Mouse (Mus musculus) embryonic fibroblast, embryonic 13.5 days (primary cell): ENCODE data around the gene Racgap1.

Experiments used
- CTCF ChIP-seq: IDR thresholded peaks from 2 replicates; pipeline ENCODE4 v1.5.1; 2011; ENCODE audit warnings: mild to moderate bottlenecking, control low read depth, low read length, moderate library complexity, borderline replicate concordance; ENCODE audit not compliant: insufficient read depth
- POLR2A ChIP-seq: IDR thresholded peaks from 2 replicates; pipeline ENCODE4 v1.6.1; 2011; ENCODE audit warnings: low read depth, mild to moderate bottlenecking, control low read depth, low read length, moderate library complexity

GRCm38 (mm10) chr15:99678063-99678800, 26.8 kb upstream of the Racgap1 start:
- TF ChIP-seq CTCF (no peak), POLR2A (no peak)
